Mouse (Mus musculus): ENCODE data around the gene Hoxb4.
A peak's percentile ranks its signal among the peaks of the same experiment; 100 is the strongest.

Hoxb4 gene

GRCm38 (mm10) chr11:96298895-96299667 lies 19.0 kb upstream of the Hoxb4 start:
- no peak for DNase-seq (ENCODE audit: low read depth, low spot score)

GRCm38 (mm10) chr11:96299781-96300180 lies 18.3 kb upstream of the Hoxb4 start:
- no peak for DNase-seq (ENCODE audit: low read depth, low spot score)

- no peak for DNase-seq (ENCODE audit: low read depth, low spot score)
These were observed 17.6 kb upstream of the Hoxb4 start for GRCm38 (mm10) chr11:96300354-96301063.

- DNase-seq (ENCODE audit: low read depth, low spot score): no peak
These were observed 17.0 kb upstream of the Hoxb4 start for GRCm38 (mm10) chr11:96301064-96301431.

GRCm38 (mm10) chr11:96301837-96302236 lies 16.2 kb upstream of the Hoxb4 start:
- no peak for DNase-seq (ENCODE audit: low read depth, low spot score)

GRCm38 (mm10) chr11:96302381-96303150 lies 15.5 kb upstream of the Hoxb4 start:
- DNase-seq (ENCODE audit: low read depth, low spot score): no peak

- peak; percentile 84 for DNase-seq (ENCODE audit: low read depth, low spot score)
These were observed 14.6 kb upstream of the Hoxb4 start, which contains the start of gene Hoxb5 for GRCm38 (mm10) chr11:96303151-96304099. TSS of gene Hoxb5 (plus strand) at chr11:96303336.

GRCm38 (mm10) chr11:96304381-96305195 lies 13.5 kb upstream of the Hoxb4 start:
- DNase-seq (ENCODE audit: low read depth, low spot score): no peak

GRCm38 (mm10) chr11:96305505-96306182 lies 12.4 kb upstream of the Hoxb4 start:
- DNase-seq (ENCODE audit: low read depth, low spot score): no peak

GRCm38 (mm10) chr11:96306183-96306907 lies 11.7 kb upstream of the Hoxb4 start:
- no peak for DNase-seq (ENCODE audit: low read depth, low spot score)

- DNase-seq (ENCODE audit: low read depth, low spot score): no peak
These were observed 11.2 kb upstream of the Hoxb4 start for GRCm38 (mm10) chr11:96306908-96307269.

GRCm38 (mm10) chr11:96308763-96309162 lies 9.3 kb upstream of the Hoxb4 start:
- DNase-seq (ENCODE audit: low read depth, low spot score): no peak

- no peak for DNase-seq (ENCODE audit: low read depth, low spot score)
These were observed 8.8 kb upstream of the Hoxb4 start for GRCm38 (mm10) chr11:96309288-96309687.

- DNase-seq (ENCODE audit: low read depth, low spot score): no peak
These were observed 7.7 kb upstream of the Hoxb4 start for GRCm38 (mm10) chr11:96310183-96310938.

GRCm38 (mm10) chr11:96311097-96311496 lies 7.0 kb upstream of the Hoxb4 start:
- DNase-seq (ENCODE audit: low read depth, low spot score): no peak

GRCm38 (mm10) chr11:96311520-96312417 lies 6.3 kb upstream of the Hoxb4 start:
- no peak for DNase-seq (ENCODE audit: low read depth, low spot score)

GRCm38 (mm10) chr11:96313134-96313533 lies 4.9 kb upstream of the Hoxb4 start:
- no peak for DNase-seq (ENCODE audit: low read depth, low spot score)
